Mouse (Mus musculus) hematopoietic stem cell, adult 5-6 weeks (primary cell): ENCODE data around the gene Cab39. TPM values are rescaled to one million over a fixed set of nuclear protein-coding genes. Genes with fewer than 3 reads are reported as not detected.

Experiments
- ATAC-seq, 2 experiments: fragments of 125-278 bp in 1 of 2; replicated peaks in 1 of 2; 2 replicates each; pipeline ENCODE4 v1.8.0; 2016 to 2017; ENCODE audit warnings: inconsistent platforms in 2 of 2, mild to moderate bottlenecking in 2 of 2, moderate number of reproducible peaks in 2 of 2, low read depth in 1 of 2, moderate TSS enrichment in 1 of 2; ENCODE audit not compliant: low FRiP score in 2 of 2, poor library complexity in 2 of 2, severe bottlenecking in 2 of 2, insufficient read depth in 1 of 2, low TSS enrichment in 1 of 2
- total RNA-seq: library from RNA; stranded (forward); fragments of 172-1452, 232-1000 nt; gene quantifications from 2 replicates; pipeline ENCODE4 v1.2.3, GENCODE M21; 2017

The Cab39 gene
- total RNA-seq, 1 experiment from 2014 or later: 112 TPM

DNA sequence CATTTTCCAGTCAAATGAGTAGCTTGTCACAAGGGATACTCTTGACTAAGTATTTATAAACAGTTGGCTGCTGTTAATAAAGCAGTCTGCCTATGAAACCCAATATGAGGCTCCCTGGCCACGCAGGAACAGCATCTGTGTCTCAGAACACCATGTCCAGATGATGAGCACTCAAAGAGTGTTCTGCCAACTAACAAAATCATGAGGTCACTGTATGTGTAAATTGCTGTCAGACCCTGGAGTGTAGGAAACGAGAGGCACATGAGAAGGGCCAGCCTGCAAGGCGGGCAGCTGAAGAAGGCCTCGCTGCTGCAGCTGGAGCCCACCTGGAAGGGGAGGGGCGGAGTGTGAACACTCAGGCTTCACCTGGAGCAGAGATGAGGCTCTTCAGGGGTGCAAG lies 33.9 kb downstream of the Cab39 start:
- ATAC-seq: no peak

- no peak for ATAC-seq
These were observed 35.8 kb downstream of the Cab39 start for GRCm38 (mm10) chr1:85829016-85829415.

GRCm38 (mm10) chr1:85838056-85838455 lies 44.8 kb downstream of the Cab39 start:
- ATAC-seq: peak; percentile 42 to 69; a peak in 2 of 4 replicates

DNA sequence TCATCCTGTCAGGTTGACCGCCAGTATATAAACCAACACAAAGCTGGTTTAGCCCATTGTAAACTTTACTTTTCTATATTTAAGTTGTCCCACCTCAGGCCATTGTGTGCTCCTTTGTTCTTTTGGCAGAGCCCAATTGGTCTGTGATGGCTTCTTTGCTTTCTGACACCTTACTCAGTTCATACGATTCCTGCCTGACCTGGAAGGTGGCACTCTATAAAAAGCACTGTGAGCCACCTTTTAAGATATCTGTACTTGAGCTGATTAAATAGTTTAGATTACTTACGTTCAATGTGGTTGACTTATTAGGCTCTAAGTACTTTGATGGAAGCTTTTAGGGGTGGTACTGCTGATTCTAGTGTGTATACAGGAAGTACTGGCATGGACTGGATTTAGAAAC lies 46.1 kb downstream of the Cab39 start:
- no peak for ATAC-seq

GRCm38 (mm10) chr1:85839790-85840189 lies 46.5 kb downstream of the Cab39 start:
- no peak for ATAC-seq

DNA sequence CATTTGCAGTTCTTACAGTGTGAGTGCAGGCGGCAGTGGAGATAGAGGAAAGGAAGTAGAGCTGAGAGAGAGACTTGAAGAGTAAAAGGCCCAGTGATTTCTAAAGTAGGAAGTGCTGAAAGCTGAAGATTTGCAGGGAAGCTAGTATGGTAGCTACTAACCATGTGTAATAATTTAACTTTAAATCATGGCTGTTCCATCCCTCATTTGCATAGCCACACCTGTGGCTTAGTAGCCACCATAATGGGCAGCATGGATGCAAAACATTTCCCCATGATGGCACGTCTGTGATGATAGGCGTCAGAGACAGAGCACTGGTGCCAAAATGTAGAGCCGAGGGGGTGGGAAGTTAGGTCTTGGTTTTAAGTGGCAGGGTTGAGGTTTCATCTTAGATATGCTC lies 47.2 kb downstream of the Cab39 start:
- ATAC-seq: no peak

DNA sequence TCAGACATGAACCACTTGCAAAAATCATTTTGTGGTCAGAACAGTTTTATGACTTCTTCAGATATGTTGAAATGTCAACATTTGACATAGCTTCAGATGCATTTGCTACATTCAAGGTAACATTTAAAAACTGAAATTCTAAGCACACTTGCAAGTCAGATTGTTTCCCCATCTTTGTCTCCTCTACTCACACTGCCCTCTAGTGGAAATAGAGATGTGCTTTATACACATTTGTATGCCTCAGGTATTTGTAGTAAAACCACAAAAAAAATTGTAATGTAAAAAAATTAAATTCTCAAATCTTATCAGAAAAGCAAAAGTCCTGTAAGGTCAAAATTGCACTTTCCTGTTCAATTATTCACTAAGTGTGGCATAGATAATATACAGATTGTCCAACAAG lies 49.0 kb downstream of the Cab39 start:
- ATAC-seq: no peak

GRCm38 (mm10) chr1:85843291-85843863 lies 50.1 kb downstream of the Cab39 start:
- ATAC-seq: no peak

- no peak for ATAC-seq
These were observed 51.7 kb downstream of the Cab39 start for GRCm38 (mm10) chr1:85844981-85845380.

DNA sequence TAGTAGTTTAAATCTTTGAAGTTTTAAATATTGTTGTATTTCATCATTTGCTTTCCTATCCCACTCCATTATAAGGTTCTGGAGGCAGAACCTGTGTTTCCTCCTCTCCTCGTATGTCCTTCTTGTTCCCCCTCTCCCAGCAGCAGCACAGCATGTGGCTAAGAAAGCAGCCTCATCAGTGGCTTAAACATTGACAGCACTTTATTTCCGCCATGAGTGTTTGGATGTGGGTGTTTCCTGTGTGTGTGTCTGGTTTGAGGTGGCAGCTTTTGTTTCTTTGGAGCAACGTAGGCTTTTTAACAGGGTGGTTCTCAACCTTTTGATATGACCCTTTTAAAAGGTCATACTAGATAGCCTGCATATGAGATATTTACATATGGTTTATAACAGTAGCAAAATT lies 52.2 kb downstream of the Cab39 start:
- no peak for ATAC-seq

GRCm38 (mm10) chr1:85849016-85849415 lies 55.8 kb downstream of the Cab39 start:
- ATAC-seq: no peak

- no peak for ATAC-seq
These were observed 57.6 kb downstream of the Cab39 start for GRCm38 (mm10) chr1:85850851-85851250.

- peak; percentile 82 to 84 for ATAC-seq
These were observed 59.9 kb downstream of the Cab39 start for GRCm38 (mm10) chr1:85852996-85853689.

- ATAC-seq: no peak
These were observed 60.6 kb downstream of the Cab39 start for GRCm38 (mm10) chr1:85853865-85854264.

DNA sequence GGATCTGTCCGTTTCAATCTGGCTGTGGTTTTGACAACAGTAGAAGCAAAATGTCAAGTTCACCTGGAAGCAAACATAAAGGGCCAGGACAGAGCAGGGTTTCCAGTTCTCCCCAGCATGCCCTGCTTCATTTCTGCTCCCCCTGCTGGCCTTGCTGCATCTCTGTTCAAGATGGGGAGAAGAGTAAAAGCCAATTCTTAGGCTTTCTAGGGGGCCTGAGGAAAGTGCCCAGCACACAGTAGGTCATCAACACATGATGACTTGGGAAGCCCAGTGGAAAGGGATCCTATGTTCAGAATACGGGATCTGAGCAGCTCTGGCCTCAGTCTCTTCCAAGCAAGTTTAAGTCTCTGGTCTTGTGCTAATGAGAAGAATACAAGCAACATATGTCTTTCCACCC lies 61.2 kb downstream of the Cab39 start:
- no peak for ATAC-seq

DNA sequence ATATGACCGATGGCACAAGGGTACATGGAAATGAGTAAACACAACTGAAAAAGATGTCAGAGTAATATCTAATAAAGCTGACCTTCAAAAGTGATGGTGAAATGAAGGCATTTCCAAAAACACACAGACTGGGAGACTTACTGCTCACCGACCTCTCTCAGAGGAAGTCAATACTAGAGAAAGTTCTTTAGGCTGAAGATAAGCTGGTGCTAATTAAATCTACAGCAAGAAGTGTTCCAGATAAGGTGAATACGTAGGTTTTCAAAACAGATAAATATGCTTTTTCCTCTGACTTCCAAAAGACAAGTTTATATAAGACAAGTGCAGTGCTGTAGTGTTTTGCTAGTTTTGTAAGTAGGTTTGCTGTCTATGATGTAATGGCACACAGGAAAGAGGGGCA lies 63.0 kb downstream of the Cab39 start:
- no peak for ATAC-seq

GRCm38 (mm10) chr1:85857261-85857754 lies 64.1 kb downstream of the Cab39 start:
- ATAC-seq: no peak

DNA sequence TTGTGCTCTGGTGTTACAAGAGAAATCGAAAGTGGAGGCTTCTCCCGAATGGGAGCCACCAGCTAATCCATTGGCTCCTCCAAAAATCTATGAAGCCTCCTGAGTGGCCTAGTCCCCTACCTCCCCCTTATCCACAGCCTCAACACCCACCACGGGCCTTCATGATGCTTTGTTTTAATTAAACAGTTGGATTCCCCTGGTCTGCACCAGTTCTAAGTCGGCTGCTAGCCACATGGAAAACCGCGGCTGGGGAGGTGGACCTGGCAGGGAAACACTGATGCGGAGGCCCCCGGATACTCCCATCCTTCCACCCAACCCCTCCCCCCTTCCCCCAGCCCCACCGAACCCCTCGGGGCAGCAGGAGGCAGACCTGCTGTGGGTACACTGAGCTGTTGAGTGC lies 71.1 kb downstream of the Cab39 start:
- ATAC-seq: no peak

- ATAC-seq: no peak
These were observed 76.8 kb downstream of the Cab39 start for GRCm38 (mm10) chr1:85870001-85870400.
